Mouse (Mus musculus): ENCODE data around the gene Tspan5. TPM values are rescaled to one million over a fixed set of nuclear protein-coding genes. Genes with fewer than 3 reads are reported as not detected.
A peak's percentile ranks its signal among the peaks of the same experiment; 100 is the strongest.

Tspan5 gene
- polyA plus RNA-seq, 1 experiment from 2014 or later = 21.9 TPM

DNA sequence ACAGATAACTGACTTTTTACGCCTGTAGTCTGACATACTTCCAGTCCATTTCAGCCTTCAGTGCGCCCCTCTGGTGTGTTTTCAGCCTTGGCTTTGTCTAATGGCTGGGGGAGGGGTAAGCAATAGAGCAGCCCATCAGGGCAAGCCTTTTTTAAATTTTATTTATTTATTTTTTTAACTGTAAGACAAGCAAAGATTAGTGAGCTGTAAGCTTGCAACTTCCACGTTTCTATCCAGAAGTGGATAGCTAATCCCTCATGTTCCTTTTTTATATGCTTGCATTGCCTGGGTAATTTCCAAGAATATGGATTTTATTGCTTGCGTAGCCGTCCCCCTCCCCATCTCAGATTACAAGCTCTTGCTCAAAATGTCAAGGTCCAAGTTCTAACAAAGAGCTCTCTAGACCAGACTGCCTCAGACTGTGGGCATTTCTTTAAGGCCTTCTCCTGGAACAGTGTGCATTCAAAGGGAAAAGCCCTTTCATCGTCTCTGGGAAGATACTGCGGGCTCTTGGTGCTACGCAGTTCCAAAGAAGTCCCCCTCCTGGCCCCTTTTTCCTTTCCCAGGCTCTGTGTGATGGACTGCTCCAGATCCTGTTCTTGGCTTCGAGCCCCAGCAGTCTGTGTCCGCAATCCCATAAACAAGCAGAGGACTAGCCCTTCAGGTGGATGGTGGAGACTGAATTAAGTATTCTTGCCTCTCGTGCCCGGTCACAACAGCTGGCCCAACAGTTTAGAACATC lies 116.0 kb downstream of the Tspan5 start:
- no peak for DNase-seq (ENCODE audit: low spot score)

DNA sequence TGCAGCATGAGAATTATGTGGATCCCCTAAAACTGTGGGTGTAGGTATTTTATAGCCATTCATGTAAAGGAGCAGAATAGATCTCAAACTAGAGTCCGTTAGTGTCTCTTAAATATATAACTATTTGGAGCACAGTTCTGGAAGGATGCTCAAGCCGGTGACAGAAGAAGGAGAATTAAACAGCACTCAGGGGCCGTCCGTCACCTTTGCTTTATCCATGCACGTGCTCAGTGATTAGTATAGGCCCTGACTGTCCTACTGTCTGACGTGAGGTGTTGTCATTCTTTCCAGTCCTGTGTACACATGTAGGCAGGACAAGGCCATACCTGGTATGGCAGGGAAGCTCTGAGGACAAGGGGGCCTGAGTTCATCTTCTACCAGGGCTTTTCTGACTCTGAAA lies 116.7 kb downstream of the Tspan5 start:
- no peak for DNase-seq (ENCODE audit: low spot score)
- no peak overlapping the region for H3K4me2 ChIP-seq (replicated peaks; ENCODE audit: low read depth)
- no peak overlapping the region for H3K9ac ChIP-seq (ENCODE audit: low read length)
- peak overlapping the region; percentile 5 for H3K27ac ChIP-seq (replicated peaks)
- WGBS = 75% methylated on average over 6 of the region's 6 CpGs
- no peak overlapping the region for H3K4me3 ChIP-seq (ENCODE audit: low read depth, low read length)
- TF ChIP-seq EP300 (optimal IDR thresholded peaks at IDR 0.05) (no peak), CTCF (IDR thresholded peaks at IDR 0.05; ENCODE audit: low read depth) (no peak)
- ATAC-seq (ENCODE audit: low FRiP score, low TSS enrichment) = no peak
- H3K27me3 ChIP-seq (ENCODE audit: control insufficient read depth, insufficient read depth, low read length) = no peaks in the 10 kb centered on the region
- no peaks in the 10 kb centered on the region for H3K9me3 ChIP-seq (ENCODE audit: control insufficient read depth, low read length)
- H3K36me3 ChIP-seq (ENCODE audit: control insufficient read depth, insufficient read depth, low read length) = no peaks in the 10 kb centered on the region
- H3K4me1 ChIP-seq (replicated peaks; ENCODE audit: control insufficient read depth, insufficient read depth) = peaks cover 2% of the 10 kb centered on the region

More for the DNA sequence above, 116.0 kb downstream of the Tspan5 start:
- no peaks in the 10 kb centered on the region for H3K9me3 ChIP-seq (ENCODE audit: control insufficient read depth, low read length)
- H3K27me3 ChIP-seq (ENCODE audit: control insufficient read depth, insufficient read depth, low read length) = no peaks in the 10 kb centered on the region
- TF ChIP-seq EP300 (optimal IDR thresholded peaks at IDR 0.05) = no peak
- TF ChIP-seq CTCF (IDR thresholded peaks at IDR 0.05; ENCODE audit: low read depth) = 0 out of 2 replicates have a peak, but pooled peaks have one; percentile 19
- ATAC-seq (ENCODE audit: low FRiP score, low TSS enrichment) = 0 out of 2 replicates have a peak, but pooled peaks have one; percentile 18
- no peak overlapping the region for H3K4me2 ChIP-seq (replicated peaks; ENCODE audit: low read depth)
- peak overlapping the region; percentile 5 for H3K27ac ChIP-seq (replicated peaks)
- H3K36me3 ChIP-seq (ENCODE audit: control insufficient read depth, insufficient read depth, low read length) = no peaks in the 10 kb centered on the region
- WGBS = 42% methylated on average over 12 of the region's 12 CpGs
- no peak overlapping the region for H3K4me3 ChIP-seq (ENCODE audit: low read depth, low read length)
- no peak overlapping the region for H3K9ac ChIP-seq (ENCODE audit: low read length)
- peaks cover 2% of the 10 kb centered on the region for H3K4me1 ChIP-seq (replicated peaks; ENCODE audit: control insufficient read depth, insufficient read depth)

DNA sequence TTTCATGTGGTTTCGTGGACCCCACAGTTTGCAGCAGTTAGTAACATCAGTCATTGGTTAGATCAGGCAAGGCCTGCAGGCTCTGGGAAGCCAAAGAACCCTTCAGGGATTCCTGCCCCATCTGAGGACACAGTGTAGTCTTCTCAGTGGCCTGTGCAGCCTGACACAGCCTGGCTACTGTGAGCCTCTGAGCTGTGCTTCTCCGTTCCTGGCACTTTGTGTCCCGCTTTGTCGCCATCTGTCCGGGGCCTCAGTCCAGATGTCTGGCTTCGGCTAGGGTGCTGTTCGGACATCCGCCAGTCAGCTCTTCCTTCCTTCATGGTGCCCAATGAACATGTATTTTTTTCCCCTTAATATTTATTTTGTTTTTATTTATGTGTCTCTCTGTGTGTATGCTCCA lies 117.2 kb downstream of the Tspan5 start:
- 86% methylated on average over 8 of the region's 8 CpGs for WGBS
- no peak overlapping the region for H3K27ac ChIP-seq (replicated peaks)

DNA sequence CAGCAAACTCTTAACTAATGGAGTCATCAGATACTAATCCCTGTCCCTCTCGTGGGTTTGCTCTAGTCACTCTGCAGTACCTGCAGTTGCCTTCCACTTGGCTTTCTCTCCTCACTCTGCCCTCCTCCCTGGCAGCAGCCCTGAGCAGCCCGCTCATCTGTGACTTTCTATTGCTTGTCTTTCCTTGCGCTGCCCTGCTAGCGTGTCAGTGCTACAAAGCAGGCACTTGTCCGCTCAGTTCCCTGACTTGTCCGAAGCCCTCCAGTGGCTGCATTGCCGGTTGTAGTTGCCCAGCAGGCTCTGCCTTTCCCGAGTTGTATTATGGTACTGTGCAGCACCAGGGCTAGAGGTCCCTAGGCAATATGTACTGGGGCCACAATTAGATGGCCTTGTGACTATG lies 117.7 kb downstream of the Tspan5 start:
- Histone ChIP-seq H3K9me3 (ENCODE audit: control insufficient read depth, low read length) (no peaks in the 10 kb centered on the region), H3K4me1 (replicated peaks; ENCODE audit: control insufficient read depth, insufficient read depth) (no peaks in the 10 kb centered on the region; the same call in none of the 2 replicates), H3K27ac (replicated peaks) (no peak overlapping the region), H3K27me3 (ENCODE audit: control insufficient read depth, insufficient read depth, low read length) (no peaks in the 10 kb centered on the region), H3K4me3 (ENCODE audit: low read depth, low read length) (no peak overlapping the region), H3K4me2 (replicated peaks; ENCODE audit: low read depth) (no peak overlapping the region), H3K36me3 (ENCODE audit: control insufficient read depth, insufficient read depth, low read length) (no peaks in the 10 kb centered on the region), H3K9ac (ENCODE audit: low read length) (no peak overlapping the region)
- TF ChIP-seq EP300 (optimal IDR thresholded peaks at IDR 0.05) = no peak
- 0 out of 2 replicates have a peak, but pooled peaks have one; percentile 7 for TF ChIP-seq CTCF (IDR thresholded peaks at IDR 0.05; ENCODE audit: low read depth)
- 66% methylated on average over 8 of the region's 8 CpGs for WGBS
- ATAC-seq (ENCODE audit: low FRiP score, low TSS enrichment) (no peak), DNase-seq (ENCODE audit: low spot score) (no peak)

More for the DNA sequence above, 117.2 kb downstream of the Tspan5 start:
- ATAC-seq (ENCODE audit: low FRiP score, low TSS enrichment) = no peak
- H3K36me3 ChIP-seq (ENCODE audit: control insufficient read depth, insufficient read depth, low read length) = no peaks in the 10 kb centered on the region
- H3K9ac ChIP-seq (ENCODE audit: low read length) = no peak overlapping the region
- H3K27me3 ChIP-seq (ENCODE audit: control insufficient read depth, insufficient read depth, low read length) = no peaks in the 10 kb centered on the region
- DNase-seq (ENCODE audit: low spot score) = no peak
- H3K4me3 ChIP-seq (ENCODE audit: low read depth, low read length) = no peak overlapping the region
- H3K4me1 ChIP-seq (replicated peaks; ENCODE audit: control insufficient read depth, insufficient read depth) = no peaks in the 10 kb centered on the region; the same call in none of the 2 replicates
- no peaks in the 10 kb centered on the region for H3K9me3 ChIP-seq (ENCODE audit: control insufficient read depth, low read length)
- H3K4me2 ChIP-seq (replicated peaks; ENCODE audit: low read depth) = no peak overlapping the region
- TF ChIP-seq EP300 (optimal IDR thresholded peaks at IDR 0.05) = no peak
- TF ChIP-seq CTCF (IDR thresholded peaks at IDR 0.05; ENCODE audit: low read depth) = no peak

DNA sequence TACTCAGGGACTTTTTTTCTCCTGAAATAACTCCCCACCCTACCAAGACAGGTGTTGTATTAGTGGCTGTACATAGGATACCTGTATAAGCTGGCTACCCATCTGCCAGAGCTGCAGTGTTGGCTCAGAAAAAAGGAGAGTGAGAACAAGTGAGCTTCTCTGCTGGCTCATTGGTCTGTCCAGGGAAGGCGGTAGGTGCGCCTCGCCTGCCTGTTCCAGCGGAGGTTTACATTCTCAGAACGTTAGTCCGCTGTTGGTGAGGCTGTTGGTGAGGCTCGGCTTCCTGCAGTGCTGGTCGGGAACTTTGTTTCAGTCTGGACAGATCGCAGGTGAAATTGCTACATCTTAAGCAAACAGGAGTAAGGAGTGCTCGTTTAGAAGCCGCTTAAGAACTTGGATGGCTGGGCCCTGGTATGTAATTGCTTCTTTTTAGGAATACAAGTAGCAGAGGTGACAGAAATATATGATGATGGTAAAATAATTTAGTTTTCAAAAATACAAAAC lies 118.3 kb downstream of the Tspan5 start:
- H3K4me1 ChIP-seq (replicated peaks; ENCODE audit: control insufficient read depth, insufficient read depth) = no peaks in the 10 kb centered on the region; the same call in none of the 2 replicates
- no peaks in the 10 kb centered on the region for H3K9me3 ChIP-seq (ENCODE audit: control insufficient read depth, low read length)
- H3K4me2 ChIP-seq (replicated peaks; ENCODE audit: low read depth) = no peak overlapping the region
- no peak overlapping the region for H3K4me3 ChIP-seq (ENCODE audit: low read depth, low read length)
- TF ChIP-seq CTCF (IDR thresholded peaks at IDR 0.05; ENCODE audit: low read depth) (no peak), EP300 (optimal IDR thresholded peaks at IDR 0.05) (no peak)
- no peak overlapping the region for H3K9ac ChIP-seq (ENCODE audit: low read length)
- H3K36me3 ChIP-seq (ENCODE audit: control insufficient read depth, insufficient read depth, low read length) = no peaks in the 10 kb centered on the region
- WGBS = 48% methylated on average over 11 of the region's 11 CpGs
- ATAC-seq (ENCODE audit: low FRiP score, low TSS enrichment) (no peak), DNase-seq (ENCODE audit: low spot score) (peak; percentile 31)
- no peaks in the 10 kb centered on the region for H3K27me3 ChIP-seq (ENCODE audit: control insufficient read depth, insufficient read depth, low read length)
- H3K27ac ChIP-seq (replicated peaks) = no peak overlapping the region

DNA sequence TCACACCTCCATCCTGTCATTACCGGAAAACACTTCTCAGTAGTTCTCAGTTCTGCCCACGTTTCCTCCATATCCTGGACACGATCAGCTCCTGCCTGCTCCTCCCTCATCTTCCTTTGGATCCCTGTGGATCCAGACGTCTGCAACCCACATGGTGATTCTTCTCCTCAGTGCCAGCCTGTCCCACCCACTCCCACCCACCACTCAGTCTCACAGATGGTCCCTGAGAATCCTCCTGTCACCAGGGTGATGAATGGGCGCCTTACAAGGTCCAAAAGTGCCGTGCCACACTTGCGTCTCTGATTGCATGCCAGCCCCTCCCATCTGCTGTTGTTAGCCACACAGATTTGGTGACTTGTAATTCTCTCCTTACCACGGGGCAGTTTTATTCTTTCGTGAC lies 119.0 kb downstream of the Tspan5 start:
- H3K4me3 ChIP-seq (ENCODE audit: low read depth, low read length) = no peak overlapping the region
- H3K36me3 ChIP-seq (ENCODE audit: control insufficient read depth, insufficient read depth, low read length) = no peaks in the 10 kb centered on the region
- WGBS = 58% methylated on average over 9 of the region's 9 CpGs
- H3K27me3 ChIP-seq (ENCODE audit: control insufficient read depth, insufficient read depth, low read length) = no peaks in the 10 kb centered on the region
- no peaks in the 10 kb centered on the region; the same call in none of the 2 replicates for H3K4me1 ChIP-seq (replicated peaks; ENCODE audit: control insufficient read depth, insufficient read depth)
- H3K9ac ChIP-seq (ENCODE audit: low read length) = no peak overlapping the region
- H3K9me3 ChIP-seq (ENCODE audit: control insufficient read depth, low read length) = no peaks in the 10 kb centered on the region
- no peak for ATAC-seq (ENCODE audit: low FRiP score, low TSS enrichment)
- DNase-seq (ENCODE audit: low spot score) = no peak
- no peak overlapping the region for H3K27ac ChIP-seq (replicated peaks)
- H3K4me2 ChIP-seq (replicated peaks; ENCODE audit: low read depth) = no peak overlapping the region
- TF ChIP-seq EP300 (optimal IDR thresholded peaks at IDR 0.05) (no peak), CTCF (IDR thresholded peaks at IDR 0.05; ENCODE audit: low read depth) (no peak)
